Mouse (Mus musculus): ENCODE measurements around the gene Chchd3.

GRCm38 (mm10) chr6:32968971-32969370 is 91.1 kb downstream of the Chchd3 start:
- no peak for TF ChIP-seq CTCF (IDR thresholded peaks at IDR 0.05; ENCODE audit: low read depth, low read length)
- TF ChIP-seq TAL1 (conservative IDR thresholded peaks at IDR 0.05; ENCODE audit: low read depth, low read length), result no peak
- TF ChIP-seq GATA1 (IDR thresholded peaks at IDR 0.05; ENCODE audit: borderline replicate concordance, low read length), result no peak

Data from G1E (cell line).